Mouse (Mus musculus): Measurements from ENCODE around the gene Unc5cl.

GRCm38 (mm10) chr17:48583401-48583800 lies 128.7 kb downstream of the Unc5cl start:
- TF ChIP-seq CTCF (IDR thresholded peaks at IDR 0.05; ENCODE audit: low read depth) = no peak
- no peak for TF ChIP-seq EP300 (IDR thresholded peaks at IDR 0.05; ENCODE audit: low read depth)
